Mouse (Mus musculus): ENCODE results near the gene Prdm5.

DNA sequence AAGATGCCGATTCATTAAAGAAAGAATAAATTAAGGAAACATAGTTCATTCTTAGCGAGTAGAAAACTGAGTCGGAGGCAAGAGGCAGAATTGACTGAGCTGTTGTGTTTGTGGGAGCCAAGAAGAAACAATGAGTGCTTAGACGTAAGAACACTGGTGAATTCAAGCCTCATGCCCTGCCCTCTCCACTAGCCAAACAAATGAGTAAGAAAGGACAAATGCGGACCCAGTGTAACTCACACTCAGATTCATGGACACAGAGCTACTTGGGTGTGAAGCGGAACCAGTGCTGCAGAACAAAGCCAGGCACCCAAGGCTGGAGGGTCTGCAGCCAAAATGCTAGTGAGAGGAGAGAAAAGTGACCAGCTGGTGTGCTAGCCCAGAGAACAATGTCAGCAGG lies 171.7 kb downstream of the Prdm5 start:
- no peak for TF ChIP-seq POLR2A (IDR thresholded peaks at IDR 0.05; ENCODE audit: insufficient read depth, low read length)
- TF ChIP-seq CTCF (IDR thresholded peaks at IDR 0.05; ENCODE audit: low read depth, low read length) = no peak

Measured in ES-Bruce4 (cell line).